Mouse (Mus musculus) spleen, postnatal 36 days (tissue): ENCODE results near the gene Fhl3.

Experiments
- DNase-seq, 2 experiments: peaks; one replicate each; pipeline ENCODE4 v3.0.0; 2022; ENCODE audit warnings: low spot score in 2 of 2, mixed read lengths in 1 of 2

The Fhl3 gene

GRCm38 (mm10) chr4:124755526-124755925, 55.0 kb downstream of the Fhl3 start:
- no peak for DNase-seq
